In genomic region chr7:120679023-120679422, GRCm38 (mm10) we compare ENCODE assay signal across 8 mouse cellular contexts. TPM values are rescaled to one million over a fixed set of nuclear protein-coding genes. Genes with fewer than 3 reads are reported as not detected.
DNase-seq lines count a peak whose midpoint lies in the region; ATAC-seq and TF ChIP-seq lines count a peak whose summit lies in the region.

No protein-coding gene starts in this region.

- H3K9ac ChIP-seq in kidney, embryonic 14.5 days (ENCODE audit: low read depth, low read length), result peak overlapping the region; percentile 89; the same call in 1 of the 2 replicates
- H3K9ac ChIP-seq in limb, embryonic 14.5 days (ENCODE audit: low read depth, low read length, severe bottlenecking), result peak overlapping the region; percentile 92; the same call in 1 of the 2 replicates
- H3K9ac ChIP-seq in neural tube, embryonic 13.5 days, result peak overlapping the region; percentile 93

- peak overlapping the region; percentile 83; the same call in 1 of the 2 replicates for H3K4me3 ChIP-seq in kidney, embryonic 14.5 days (ENCODE audit: low read length)
- H3K4me3 ChIP-seq in embryonic fibroblast, embryonic 13.5 days (ENCODE audit: insufficient read depth, low read length), result peak overlapping the region; percentile 82
- H3K4me3 ChIP-seq in limb, embryonic 14.5 days (replicated peaks; ENCODE audit: low read length), result peak overlapping the region; percentile 86
- peak overlapping the region; percentile 86 for H3K4me3 ChIP-seq in neural tube, embryonic 13.5 days

- H3K27ac ChIP-seq in kidney, embryonic 14.5 days (ENCODE audit: low read depth, low read length), result no peak overlapping the region
- no peak overlapping the region for H3K27ac ChIP-seq in embryonic fibroblast, embryonic 13.5 days (ENCODE audit: insufficient read depth, low read length)
- H3K27ac ChIP-seq in limb, embryonic 14.5 days (replicated peaks; ENCODE audit: low read depth, low read length), result no peak overlapping the region
- no peak overlapping the region for H3K27ac ChIP-seq in neural tube, embryonic 13.5 days (replicated peaks)

- H3K9me3 ChIP-seq in kidney, embryonic 14.5 days (ENCODE audit: control insufficient read depth, low read length), result no peaks in the 10 kb centered on the region
- H3K9me3 ChIP-seq in limb, embryonic 14.5 days (ENCODE audit: control insufficient read depth, low read length), result no peaks in the 10 kb centered on the region
- no peaks in the 10 kb centered on the region for H3K9me3 ChIP-seq in neural tube, embryonic 13.5 days

- no peak for TF ChIP-seq POLR2A in embryonic fibroblast, embryonic 13.5 days (IDR thresholded peaks at IDR 0.05; ENCODE audit: low read depth, low read length)
- TF ChIP-seq POLR2A in limb, embryonic 14.5 days (IDR thresholded peaks at IDR 0.05; ENCODE audit: borderline replicate concordance, extremely low read depth, insufficient read depth, insufficient read length), result no peak

- 55% methylated on average over 8 of the region's 8 CpGs for WGBS in kidney, embryonic 14.5 days
- 57% methylated on average over 8 of the region's 8 CpGs for WGBS in limb, embryonic 14.5 days
- 62% methylated on average over 8 of the region's 8 CpGs for WGBS in neural tube, embryonic 13.5 days

- DNase-seq in kidney, adult 8-10 months, result no peak
- DNase-seq in limb, embryonic 14.5 days (ENCODE audit: low spot score), result no peak
- no peak for DNase-seq in cerebellum, adult 8-10 months
- DNase-seq in cerebellum, postnatal 25 days, result no peak
- no peak for DNase-seq in urinary bladder, postnatal 14 days (ENCODE audit: low spot score)

- TF ChIP-seq CTCF in embryonic fibroblast, embryonic 13.5 days (IDR thresholded peaks at IDR 0.05; ENCODE audit: borderline replicate concordance, insufficient read depth, low read length), result no peak

- H3K27me3 ChIP-seq in kidney, embryonic 14.5 days (ENCODE audit: control insufficient read depth, insufficient read depth, low read length), result no peaks in the 10 kb centered on the region
- H3K27me3 ChIP-seq in limb, embryonic 14.5 days (ENCODE audit: control insufficient read depth, insufficient read depth, low read length), result no peaks in the 10 kb centered on the region
- no peaks in the 10 kb centered on the region for H3K27me3 ChIP-seq in neural tube, embryonic 13.5 days

- H3K4me2 ChIP-seq in kidney, embryonic 14.5 days (replicated peaks; ENCODE audit: low read depth, low read length), result peak overlapping the region; percentile 81
- peak overlapping the region; percentile 86 for H3K4me2 ChIP-seq in limb, embryonic 14.5 days (replicated peaks; ENCODE audit: low read depth, low read length, severe bottlenecking)
- H3K4me2 ChIP-seq in neural tube, embryonic 13.5 days, result peak overlapping the region; percentile 72

- peaks cover 15% of the 10 kb centered on the region; the same call in 1 of the 2 replicates for H3K4me1 ChIP-seq in kidney, embryonic 14.5 days (ENCODE audit: control insufficient read depth, insufficient read depth, low read length)
- peaks cover 4% of the 10 kb centered on the region; the same call in 1 of the 2 replicates for H3K4me1 ChIP-seq in embryonic fibroblast, embryonic 13.5 days (ENCODE audit: control insufficient read depth, insufficient read depth, low read length)
- H3K4me1 ChIP-seq in limb, embryonic 14.5 days (ENCODE audit: control insufficient read depth, insufficient read depth, low read length), result peaks cover 15% of the 10 kb centered on the region
- H3K4me1 ChIP-seq in neural tube, embryonic 13.5 days (replicated peaks), result peaks cover 45% of the 10 kb centered on the region

- H3K36me3 ChIP-seq in kidney, embryonic 14.5 days (ENCODE audit: control insufficient read depth, insufficient read depth, low read length), result no peaks in the 10 kb centered on the region
- no peaks in the 10 kb centered on the region for H3K36me3 ChIP-seq in limb, embryonic 14.5 days (ENCODE audit: control insufficient read depth, insufficient read depth, low read length)
- H3K36me3 ChIP-seq in neural tube, embryonic 13.5 days, result no peaks in the 10 kb centered on the region

- ATAC-seq in kidney, embryonic 14.5 days (ENCODE audit: low FRiP score, low TSS enrichment), result no peak
- ATAC-seq in limb, embryonic 14.5 days (ENCODE audit: low FRiP score, low read depth), result no peak
- no peak for ATAC-seq in neural tube, embryonic 13.5 days (ENCODE audit: low read depth)

RNA-seq across cellular contexts. Expression of gene Mosmo, which starts 1.6 kb away (rescaled TPM):
- polyA plus RNA-seq in kidney, embryonic 14.5 days (2014; fragmentation: Nextera tagmentation; extraction: Ambion mirVana), result 14.6 and 23.9 TPM in 2 replicates
- polyA plus RNA-seq in embryonic fibroblast, embryonic 13.5 days (2011; ENCODE audit: insufficient read length, low read depth, missing spikeins), result 37.5 and 38.6 TPM in 2 replicates
- polyA plus RNA-seq in limb, embryonic 14.5 days (2012; rRNA removed), result 30.8 and 33.3 TPM in 2 replicates
- 15.6 and 19.5 TPM in 2 replicates for polyA plus RNA-seq in limb, embryonic 14.5 days (2014; fragmentation: Nextera tagmentation; extraction: Ambion mirVana)
- polyA plus RNA-seq in neural tube, embryonic 13.5 days (2015; fragmentation: Nextera tagmentation; extraction: Ambion mirVana), result 13.8 and 17.6 TPM in 2 replicates

RNA-seq across cellular contexts. Expression of gene Pdzd9, which starts 8.9 kb away (rescaled TPM):
- 0.16 and 0.46 TPM in 2 replicates for polyA plus RNA-seq in kidney, embryonic 14.5 days (2014; fragmentation: Nextera tagmentation; extraction: Ambion mirVana)
- not detected in 2 replicates for polyA plus RNA-seq in embryonic fibroblast, embryonic 13.5 days (2011; ENCODE audit: insufficient read length, low read depth, missing spikeins)
- polyA plus RNA-seq in limb, embryonic 14.5 days (2012; rRNA removed), result 0.14 and 0.31 TPM in 2 replicates
- 0.44 and 0.57 TPM in 2 replicates for polyA plus RNA-seq in limb, embryonic 14.5 days (2014; fragmentation: Nextera tagmentation; extraction: Ambion mirVana)
- 0.33 and 0.39 TPM in 2 replicates for polyA plus RNA-seq in neural tube, embryonic 13.5 days (2015; fragmentation: Nextera tagmentation; extraction: Ambion mirVana)

RNA-seq across cellular contexts. Expression of gene Uqcrc2, which starts 44.0 kb away (rescaled TPM):
- polyA plus RNA-seq in kidney, embryonic 14.5 days (2014; fragmentation: Nextera tagmentation; extraction: Ambion mirVana), result 210 and 232 TPM in 2 replicates
- 176 and 203 TPM in 2 replicates for polyA plus RNA-seq in embryonic fibroblast, embryonic 13.5 days (2011; ENCODE audit: insufficient read length, low read depth, missing spikeins)
- 134 and 165 TPM in 2 replicates for polyA plus RNA-seq in limb, embryonic 14.5 days (2012; rRNA removed)
- 198 and 200 TPM in 2 replicates for polyA plus RNA-seq in limb, embryonic 14.5 days (2014; fragmentation: Nextera tagmentation; extraction: Ambion mirVana)
- 194 and 221 TPM in 2 replicates for polyA plus RNA-seq in neural tube, embryonic 13.5 days (2015; fragmentation: Nextera tagmentation; extraction: Ambion mirVana)
